Mouse (Mus musculus) C2C12 (cell line): Measurements from ENCODE around the gene Cic.

Experiments used
- CEBPB ChIP-seq: IDR thresholded peaks from one replicate; pipeline ENCODE4 v1.6.1; 2011; ENCODE audit warnings: low read depth, mild to moderate bottlenecking, control low read depth, moderate library complexity
- CTCF ChIP-seq: IDR thresholded peaks from one replicate; pipeline ENCODE4 v1.5.1; 2011; ENCODE audit not compliant: control insufficient read depth, insufficient read depth, insufficient read length
- FOSL1 ChIP-seq: IDR thresholded peaks from one replicate; pipeline ENCODE4 v1.8.0; 2011; ENCODE audit warnings: mild to moderate bottlenecking, low read length; ENCODE audit not compliant: poor library complexity, insufficient read depth, severe bottlenecking
- MAX ChIP-seq: IDR thresholded peaks from one replicate; pipeline ENCODE4 v1.6.1; 2011; ENCODE audit warnings: mild to moderate bottlenecking, control low read depth
- MYOD1 ChIP-seq: IDR thresholded peaks from one replicate; pipeline ENCODE4 v1.6.1; 2011; ENCODE audit warnings: low read depth; ENCODE audit not compliant: control insufficient read depth, insufficient read length
- USF1 ChIP-seq: IDR thresholded peaks from one replicate; pipeline ENCODE4 v1.6.1; 2011; ENCODE audit warnings: low read depth, mild to moderate bottlenecking, control low read depth, moderate library complexity

DNA sequence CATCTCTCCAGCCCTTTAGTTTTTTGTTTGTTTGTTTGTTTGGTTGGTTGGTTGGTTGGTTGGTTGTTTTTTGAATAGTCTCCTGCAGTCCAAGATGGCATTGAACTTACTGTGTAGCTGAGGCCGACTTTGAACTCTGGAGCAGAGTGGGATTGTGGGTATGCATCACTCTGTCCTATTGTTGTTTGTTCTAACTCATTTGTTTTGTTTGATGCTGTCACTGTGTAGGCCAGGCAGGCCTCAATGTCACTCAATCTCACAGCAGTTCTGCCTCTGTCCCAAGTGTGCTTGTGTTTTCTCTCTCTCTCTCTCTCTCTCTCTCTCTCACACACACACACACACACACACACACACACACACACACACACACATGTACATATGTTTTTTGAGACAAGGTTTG lies 5.6 kb upstream of the Cic start:
- no peak for TF ChIP-seq CTCF
- TF ChIP-seq MYOD1 = no peak
- no peak for TF ChIP-seq CEBPB
- TF ChIP-seq USF1 = no peak
- TF ChIP-seq MAX = no peak
- no peak for TF ChIP-seq FOSL1
